Mouse (Mus musculus): ENCODE data around the gene Gm28891. TPM values are rescaled to one million over a fixed set of nuclear protein-coding genes. Genes with fewer than 3 reads are reported as not detected.
"Not testable (repeated sequence)": the region's sequence is repeated elsewhere in the genome, so short reads cannot be mapped to it uniquely, and the experiment has no call there.

Gene Gm28891
- not detected in 2 replicates for polyA plus RNA-seq (2015; fragmentation: Nextera tagmentation; extraction: Ambion mirVana)

DNA sequence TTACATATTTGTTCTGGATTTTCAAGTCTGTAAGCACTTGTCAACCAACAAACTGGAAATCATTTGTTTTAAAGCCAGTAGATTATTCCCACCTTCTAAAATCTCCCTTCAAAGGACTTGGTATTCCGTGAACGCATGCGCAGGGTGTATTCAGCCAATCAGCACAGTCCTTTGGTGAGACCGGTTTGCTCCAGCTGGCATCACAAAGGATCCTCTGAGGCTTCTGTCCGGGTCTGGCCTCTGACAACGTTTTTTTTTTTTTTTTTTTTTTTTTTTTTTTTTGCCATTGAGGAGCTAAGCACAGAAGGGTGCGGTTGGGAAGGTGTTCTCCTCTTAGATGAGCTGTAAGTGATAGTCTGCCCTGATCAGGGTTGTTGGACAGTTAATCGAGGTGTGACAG, at the start of gene Gm28891:
TSS of gene Gm28891 (plus strand) at position 301 of the 400 bp plus-strand sequence.
- H3K9ac ChIP-seq (replicated peaks); H3K4me2 ChIP-seq (ENCODE audit: low read depth, low read length); H3K27me3 ChIP-seq (ENCODE audit: insufficient read depth, low read length); H3K4me3 ChIP-seq (ENCODE audit: low read depth, low read length); H3K9me3 ChIP-seq (ENCODE audit: low read length); DNase-seq; H3K27ac ChIP-seq (ENCODE audit: low read depth); H3K36me3 ChIP-seq (replicated peaks; ENCODE audit: insufficient read depth, low read length); ATAC-seq; H3K4me1 ChIP-seq (ENCODE audit: insufficient read depth): not testable (repeated sequence)
- 84% methylated on average over 3 of the region's 8 CpGs for WGBS (ENCODE audit: insufficient replicate concordance)

Data from liver, postnatal 0 days (tissue).